In the genomic region with DNA sequence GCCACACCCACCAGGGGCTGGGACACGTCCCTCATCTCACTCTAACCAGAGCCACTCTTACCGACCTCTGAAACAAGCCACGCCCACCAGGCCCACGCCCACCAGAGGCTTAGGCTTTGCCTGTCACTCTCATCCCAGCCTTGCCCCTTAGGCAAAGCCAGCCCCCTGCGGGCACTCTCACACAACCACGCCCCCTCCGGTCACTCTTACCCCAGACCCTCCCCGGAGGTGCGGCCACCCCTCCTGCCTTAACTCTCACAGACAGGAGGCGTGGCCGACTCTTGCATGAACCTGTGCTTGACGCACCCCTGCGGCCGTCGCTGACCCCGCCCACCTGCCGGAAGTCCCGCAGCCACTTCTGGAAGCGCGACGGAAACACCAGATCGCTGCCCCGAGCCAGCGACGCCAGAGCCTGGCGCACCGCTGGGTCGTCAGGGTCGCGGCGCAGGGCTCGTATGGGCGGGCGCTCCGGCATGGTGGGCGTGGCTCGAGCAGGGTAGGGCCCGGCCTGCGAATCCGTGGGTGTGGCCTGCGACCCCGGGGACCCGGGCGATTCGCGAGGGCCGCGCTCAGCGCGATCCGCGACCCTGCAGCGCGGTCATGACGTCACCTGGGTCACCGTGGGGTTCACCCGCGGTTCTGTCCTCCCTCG, we compare ENCODE assay signal across 8 mouse cellular contexts. TPM values are rescaled to one million over a fixed set of nuclear protein-coding genes. Genes with fewer than 3 reads are reported as not detected.
DNase-seq lines count a peak whose midpoint lies in the region; ATAC-seq lines count a peak whose summit lies in the region.

No protein-coding gene starts in this region.

- H3K4me3 ChIP-seq in hindbrain, embryonic 12.5 days, result peak overlapping the region; percentile 77

- H3K4me1 ChIP-seq in hindbrain, embryonic 12.5 days, result 0 out of 2 replicates have a peak, but pooled peaks cover 3% of the 10 kb centered on the region

- H3K27ac ChIP-seq in hindbrain, embryonic 12.5 days, result peak overlapping the region; percentile 96

- DNase-seq in Muller cell, postnatal 12 days (ENCODE audit: inconsistent ontology term), result peak; percentile 100
- DNase-seq in cerebellum, adult 9-11 months, result peak; percentile 97
- DNase-seq in frontal cortex, adult 2 months (ENCODE audit: extremely low spot score in 1 of 2, low spot score in 1 of 2), result peak; percentile 91 to 96
- peak; percentile 93 for DNase-seq in layer of hippocampus, postnatal 14 days (ENCODE audit: low spot score in 2 of 2)
- DNase-seq in lung, postnatal 14 days, result peak; percentile 94
- DNase-seq in retina, adult 2 months (ENCODE audit: low read depth, low spot score), result peak; percentile 81
- DNase-seq in thymus, postnatal 4 days, result peak; percentile 97

- WGBS in hindbrain, embryonic 12.5 days, result under 1% methylated on average over 58 of the region's 59 CpGs

- H3K27me3 ChIP-seq in hindbrain, embryonic 12.5 days, result no peaks in the 10 kb centered on the region

- H3K9ac ChIP-seq in hindbrain, embryonic 12.5 days, result peak overlapping the region; percentile 74

- no peaks in the 10 kb centered on the region for H3K36me3 ChIP-seq in hindbrain, embryonic 12.5 days

- no peaks in the 10 kb centered on the region for H3K9me3 ChIP-seq in hindbrain, embryonic 12.5 days (replicated peaks)

- ATAC-seq in hindbrain, embryonic 12.5 days (ENCODE audit: low FRiP score), result peak; percentile 59

- peak overlapping the region; percentile 62 for H3K4me2 ChIP-seq in hindbrain, embryonic 12.5 days (replicated peaks)

RNA-seq across cellular contexts. Expression of a gene that starts 53.7 kb away (rescaled TPM):
- polyA plus RNA-seq in frontal cortex, adult 2 months (2012; rRNA removed), result 175 and 181 TPM in 2 replicates
- polyA plus RNA-seq in hindbrain, embryonic 12.5 days (2016; fragmentation: Nextera tagmentation; extraction: Ambion mirVana), result 186 and 188 TPM in 2 replicates
- total RNA-seq in layer of hippocampus, postnatal 14 days (2021), result 10 to 100 TPM; 90.9 to 98.3 TPM

Comparison
In these comparisons a context has a peak if more than half of its experiments do, and no peak if none do; other contexts are left out.
1. Peak in every context shown above with its lines: DNase-seq, ATAC-seq, H3K4me3 ChIP-seq and H3K27ac ChIP-seq.